17 mouse cellular contexts compared by ENCODE assay signal in genomic region chr7:66091553-66091952, GRCm38 (mm10). TPM values are rescaled to one million over a fixed set of nuclear protein-coding genes. Genes with fewer than 3 reads are reported as not detected.
"Had no signal": no experiment of that assay in that cellular context is flagged by ENCODE, and none has a peak within 500 bp of the region (broad histone marks: within the 10 kb centered on the region; RNA-seq: fewer than 3 reads in every experiment).

No protein-coding gene starts in this region.

- H3K4me2 ChIP-seq: limb, embryonic 13.5 days; neural tube, embryonic 12.5 days had no signal

- H3K4me1 ChIP-seq: limb, embryonic 13.5 days; midbrain, embryonic 10.5 days; neural tube, embryonic 12.5 days had no signal

- H3K27ac ChIP-seq: limb, embryonic 13.5 days; midbrain, embryonic 10.5 days; neural tube, embryonic 12.5 days; stomach, postnatal 0 days had no signal

- DNase-seq: left cerebral cortex, postnatal 4 days; lung, adult 18-20 months; lung, postnatal 10 days; lung, postnatal 4 days; thymus, postnatal 4 days had no signal

- H3K4me3 ChIP-seq: limb, embryonic 13.5 days; midbrain, embryonic 10.5 days; neural tube, embryonic 12.5 days had no signal

- H3K27me3 ChIP-seq: limb, embryonic 13.5 days; neural tube, embryonic 12.5 days had no signal

- H3K9ac ChIP-seq: limb, embryonic 13.5 days; neural tube, embryonic 12.5 days had no signal

- H3K9me3 ChIP-seq: limb, embryonic 13.5 days; midbrain, embryonic 10.5 days; neural tube, embryonic 12.5 days had no signal

RNA-seq across cellular contexts. Expression of gene Gm45213, which starts 48.2 kb away (rescaled TPM):
- total RNA-seq: layer of hippocampus, adult 8-10 months; layer of hippocampus, postnatal 14 days; left cerebral cortex, adult 18-20 months; left cerebral cortex, postnatal 10 days; left cerebral cortex, postnatal 4 days; liver, adult 2 months; megakaryocyte, adult 5-6 weeks; neutrophil, adult 5-6 weeks had no signal
- polyA plus RNA-seq: large intestine, adult 2 months; limb, embryonic 13.5 days; liver, adult 2 months; midbrain, embryonic 10.5 days; neural tube, embryonic 12.5 days; stomach, postnatal 0 days had no signal
